Mouse (Mus musculus): ENCODE measurements around the gene Tent4a. TPM values are rescaled to one million over a fixed set of nuclear protein-coding genes. Genes with fewer than 3 reads are reported as not detected.
"Not testable (repeated sequence)": the region's sequence is repeated elsewhere in the genome, so short reads cannot be mapped to it uniquely, and the experiment has no call there.

Gene Tent4a
- total RNA-seq (2021) = 1 to 10 TPM; 6.8 to 9.4 TPM
- long read RNA-seq, experiment 1, full-length matches to known transcripts = 4 of 19 reads
- long read RNA-seq, experiment 1, partial matches to known transcripts = 1 of 19 reads
- long read RNA-seq, experiment 1, other reads (novel, unspliced or antisense) = 14 of 19 reads
- long read RNA-seq, experiment 2, full-length matches to known transcripts = 1 of 9 reads
- long read RNA-seq, experiment 2, partial matches to known transcripts = 0 of 9 reads
- long read RNA-seq, experiment 2, other reads (novel, unspliced or antisense) = 8 of 9 reads

GRCm38 (mm10) chr13:69534334-69534653 is at the start of gene Tent4a:
TSS of gene Tent4a (minus strand) at chr13:69534617.
- intact Hi-C loops (cut with DNase I; ENCODE audit: low total_unique reads) = no loop called here
- no peak for DNase-seq

GRCm38 (mm10) chr13:69583591-69583990 is 49.2 kb upstream of the Tent4a start:
- intact Hi-C loops (cut with DNase I; ENCODE audit: low total_unique reads) = no loop called here
- no peak for DNase-seq

- intact Hi-C loops (cut with DNase I; ENCODE audit: low total_unique reads) = no loop called here
- DNase-seq = no peak
These were observed 48.0 kb upstream of the Tent4a start for GRCm38 (mm10) chr13:69582411-69582810.

- DNase-seq = no peak
- intact Hi-C loops (cut with DNase I; ENCODE audit: low total_unique reads) = no loop called here
These were observed 42.9 kb upstream of the Tent4a start for GRCm38 (mm10) chr13:69577181-69577834.

- DNase-seq = peak; percentile 23
- intact Hi-C loops (cut with DNase I; ENCODE audit: low total_unique reads) = no loop called here
These were observed 42.3 kb upstream of the Tent4a start for GRCm38 (mm10) chr13:69576676-69577075.

DNA sequence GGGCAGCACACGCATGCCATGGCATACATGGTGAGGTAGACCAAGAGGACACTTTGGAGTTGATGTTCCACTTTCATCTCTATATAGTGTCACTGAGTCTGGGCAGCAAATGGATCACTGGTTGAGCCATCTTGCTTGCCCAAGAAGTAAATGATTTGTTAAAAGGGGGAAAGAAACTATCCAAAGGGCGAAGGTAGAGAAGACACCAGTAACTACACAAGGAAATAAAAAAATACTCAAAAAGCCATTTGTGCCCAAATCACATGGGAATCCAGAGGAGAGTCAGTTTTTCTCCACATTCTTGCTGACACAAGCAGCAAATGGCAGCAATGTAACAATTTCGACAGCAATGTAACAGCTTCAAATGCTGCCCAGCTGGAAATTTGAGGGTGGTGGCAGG is 38.2 kb upstream of the Tent4a start:
- intact Hi-C loops (cut with DNase I; ENCODE audit: low total_unique reads) = no loop called here
- no peak for DNase-seq

GRCm38 (mm10) chr13:69569201-69569600 is 34.8 kb upstream of the Tent4a start:
- DNase-seq = no peak
- intact Hi-C loops (cut with DNase I; ENCODE audit: low total_unique reads) = no loop called here

- intact Hi-C loops (cut with DNase I; ENCODE audit: low total_unique reads); DNase-seq: not testable (repeated sequence)
These were observed 31.0 kb upstream of the Tent4a start for GRCm38 (mm10) chr13:69565401-69565800.

DNA sequence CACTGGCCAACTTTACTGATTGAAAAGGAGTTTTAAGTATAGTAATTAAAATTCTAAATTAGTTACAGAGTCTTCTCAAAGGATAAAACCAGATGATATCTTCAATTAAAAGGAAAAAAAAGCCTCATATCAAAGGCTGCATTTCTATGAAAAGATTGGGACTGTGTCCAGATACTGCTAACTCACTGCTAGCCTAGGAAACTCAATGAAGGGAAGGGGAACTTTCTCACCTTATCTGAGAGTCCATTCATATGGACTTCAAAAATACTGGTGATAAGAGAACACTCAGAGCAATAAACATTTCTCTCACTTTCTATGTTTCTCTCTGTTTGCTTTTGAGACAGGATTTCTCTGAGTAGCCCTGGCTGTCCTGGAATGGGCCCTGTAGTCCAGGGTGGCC is 30.2 kb upstream of the Tent4a start:
- DNase-seq = no peak
- intact Hi-C loops (cut with DNase I; ENCODE audit: low total_unique reads) = no loop called here

GRCm38 (mm10) chr13:69563905-69564304 is 29.5 kb upstream of the Tent4a start:
- no peak for DNase-seq
- intact Hi-C loops (cut with DNase I; ENCODE audit: low total_unique reads) = no loop called here

- intact Hi-C loops (cut with DNase I; ENCODE audit: low total_unique reads) = no loop called here
- DNase-seq = no peak
These were observed 28.5 kb upstream of the Tent4a start for GRCm38 (mm10) chr13:69562654-69563574.

- intact Hi-C loops (cut with DNase I; ENCODE audit: low total_unique reads) = no loop called here
- DNase-seq = no peak
These were observed 27.6 kb upstream of the Tent4a start for GRCm38 (mm10) chr13:69562004-69562403.

DNA sequence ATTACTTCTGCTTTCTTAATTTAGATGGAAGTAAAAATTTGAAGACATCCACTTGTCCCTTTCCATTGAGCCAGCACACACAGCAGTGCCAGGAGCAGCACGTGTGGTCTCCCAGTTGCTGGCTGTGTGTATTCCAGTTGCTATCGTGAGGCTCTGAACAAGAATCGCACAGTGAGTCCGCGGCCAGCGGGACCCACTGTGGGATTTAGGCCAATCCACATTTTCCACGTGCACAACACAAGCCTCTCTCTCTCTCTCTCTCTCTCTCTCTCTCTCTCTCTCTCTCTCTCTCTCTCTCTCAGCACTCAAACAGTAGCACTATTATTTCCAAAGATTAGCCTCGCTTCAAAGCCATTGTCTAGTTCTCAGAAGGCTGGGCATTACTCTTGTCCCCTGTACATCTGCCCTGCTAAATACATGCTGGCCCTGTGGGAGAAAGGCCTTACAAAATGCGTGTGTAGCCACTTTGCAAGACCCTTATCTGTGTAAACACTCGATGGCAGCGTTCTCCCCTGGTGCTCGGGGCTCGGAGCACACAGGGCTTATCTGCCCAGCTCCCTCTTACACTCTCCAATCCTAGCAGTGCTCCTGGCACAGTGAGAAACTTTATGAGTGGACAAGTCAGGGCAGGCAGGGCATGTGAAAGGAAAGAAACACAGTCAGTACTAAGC is 25.0 kb upstream of the Tent4a start:
- intact Hi-C loops (cut with DNase I; ENCODE audit: low total_unique reads) = no loop called here
- no peak for DNase-seq

DNA sequence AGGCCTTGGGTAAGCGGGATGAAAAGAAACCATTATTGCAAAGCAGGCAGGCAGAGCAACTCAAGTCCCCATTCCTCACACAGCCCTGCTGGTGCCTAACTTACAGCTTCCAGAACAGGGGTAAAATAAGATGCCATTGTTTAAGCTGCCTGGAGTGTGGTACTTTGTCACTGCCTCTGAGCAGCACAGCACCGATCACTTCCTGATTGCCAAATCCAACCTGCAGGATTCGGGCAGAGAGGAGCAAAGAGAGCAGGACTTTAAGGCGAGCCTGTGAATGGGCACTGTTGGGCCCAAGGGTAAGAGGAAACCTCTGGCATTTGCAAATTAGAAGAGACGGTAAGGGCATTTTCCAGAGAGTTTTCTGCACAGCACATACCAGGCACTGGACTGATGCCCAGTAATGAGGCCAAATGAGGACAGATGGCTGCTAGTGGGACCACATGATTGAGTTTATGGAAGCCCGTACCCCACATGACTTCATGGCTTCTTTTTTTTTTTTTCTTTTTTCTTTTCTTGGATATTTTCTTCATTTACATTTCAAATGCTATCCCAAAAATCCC is 23.8 kb upstream of the Tent4a start:
- peak; percentile 35 for DNase-seq
- intact Hi-C loops (cut with DNase I; ENCODE audit: low total_unique reads) = no loop called here

GRCm38 (mm10) chr13:69556728-69557127 is 22.3 kb upstream of the Tent4a start:
- intact Hi-C loops (cut with DNase I; ENCODE audit: low total_unique reads) = no loop called here
- DNase-seq = no peak

DNA sequence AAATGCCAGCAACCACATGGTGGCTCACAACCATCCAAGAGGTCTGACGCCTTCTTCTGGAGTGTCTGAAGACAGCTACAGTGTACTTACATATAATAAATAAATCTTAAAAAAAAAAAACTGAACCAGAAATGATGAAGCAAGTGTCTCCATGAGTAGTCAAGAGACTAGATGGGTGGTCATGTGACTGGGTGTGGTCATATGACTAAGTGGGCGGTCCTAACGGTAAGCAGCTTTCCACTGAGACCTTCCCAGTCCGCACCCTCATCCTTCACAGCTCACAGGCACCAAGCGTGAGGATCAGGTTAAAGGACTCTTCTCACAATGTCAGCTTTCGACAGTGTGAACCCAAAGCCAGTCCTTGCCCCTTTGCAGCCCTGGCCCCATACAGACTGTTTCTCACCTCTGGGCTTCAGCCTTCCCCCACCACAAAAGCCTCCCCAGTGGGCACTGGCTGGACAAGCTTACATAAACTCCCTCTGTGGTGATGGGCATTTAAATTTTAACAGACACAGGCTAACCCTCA is 21.6 kb upstream of the Tent4a start:
- intact Hi-C loops (cut with DNase I; ENCODE audit: low total_unique reads) = no loop called here
- no peak for DNase-seq

DNA sequence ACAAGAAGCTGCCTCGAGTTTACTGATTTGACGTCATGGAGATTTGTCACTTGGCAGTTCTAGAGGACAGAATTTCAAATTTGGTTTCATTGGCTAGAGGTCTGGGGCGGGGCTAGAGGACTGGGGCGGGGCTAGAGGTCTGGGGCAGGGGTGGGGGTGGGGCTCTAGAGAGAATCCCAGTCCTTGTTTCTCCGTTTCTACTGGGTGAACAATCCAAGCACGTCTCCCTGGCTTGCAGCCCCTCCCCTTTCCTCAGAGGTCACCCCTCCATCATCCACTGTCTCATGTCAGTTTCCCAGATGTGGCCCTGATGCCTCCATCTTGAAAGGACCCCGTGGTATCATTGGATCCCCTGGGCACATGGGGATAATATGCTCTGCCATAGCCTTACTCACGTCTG is 20.6 kb upstream of the Tent4a start:
- DNase-seq = no peak
- intact Hi-C loops (cut with DNase I; ENCODE audit: low total_unique reads) = no loop called here

DNA sequence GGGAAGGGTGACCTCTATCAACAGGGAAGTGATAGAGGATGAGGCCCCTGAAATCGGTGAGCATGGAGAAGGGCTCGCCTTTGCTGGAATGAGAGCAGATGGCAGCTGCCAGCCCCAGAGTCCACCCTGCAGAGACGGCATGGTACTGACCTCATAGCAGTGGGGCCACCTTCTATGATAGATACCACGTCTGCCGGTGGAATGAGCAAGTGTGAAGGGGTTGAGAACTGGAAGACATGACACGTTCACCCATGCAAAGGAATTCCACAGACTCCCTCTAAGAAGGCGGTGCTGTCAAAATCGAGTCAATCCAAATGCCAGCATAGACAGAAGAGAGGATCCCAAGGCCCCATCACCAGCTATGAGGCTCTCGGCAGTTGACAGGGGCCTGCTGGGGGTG is 19.8 kb upstream of the Tent4a start:
- no peak for DNase-seq
- intact Hi-C loops (cut with DNase I; ENCODE audit: low total_unique reads) = loop anchor here (5.0 kb wide), 2 partner anchors 53 to 103 kb away; no protein-coding TSS in a partner anchor

DNA sequence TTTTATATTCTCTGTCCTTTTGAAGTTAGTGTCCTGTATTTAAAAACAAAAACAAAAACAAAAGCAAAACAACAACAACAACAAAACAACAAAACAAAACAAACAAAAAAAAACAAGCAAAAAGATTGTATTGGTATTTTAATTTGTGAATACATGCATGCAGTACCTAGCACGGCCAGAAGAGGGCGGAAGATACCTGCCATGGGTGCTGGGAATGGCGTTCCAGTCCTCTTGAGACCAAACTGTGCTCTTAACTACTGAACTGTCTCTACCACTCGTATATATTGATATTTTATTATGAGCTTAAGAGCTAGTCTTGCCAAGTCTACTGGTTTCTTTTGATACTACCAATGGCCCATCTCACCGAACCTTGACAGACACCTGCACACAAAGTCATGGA is 18.6 kb upstream of the Tent4a start:
- no peak for DNase-seq
- intact Hi-C loops (cut with DNase I; ENCODE audit: low total_unique reads) = loop anchor here (5.0 kb wide), 2 partner anchors 54 to 104 kb away; no protein-coding TSS in a partner anchor

Data from gastrocnemius, postnatal 14 days (tissue).